In genomic region chr8:99353923-99354322, GRCm38 (mm10) we compare ENCODE assay signal across 29 mouse cellular contexts.
"Had no signal": no experiment of that assay in that cellular context is flagged by ENCODE, and none has a peak within 500 bp of the region (broad histone marks: within the 10 kb centered on the region; RNA-seq: fewer than 3 reads in every experiment).

No protein-coding gene starts in this region.

- H3K27ac ChIP-seq: gastrocnemius, adult 2 months; heart, embryonic 10.5 days; hindbrain, embryonic 10.5 days; hindbrain, embryonic 12.5 days; hindbrain, embryonic 14.5 days; intestine, embryonic 15.5 days; kidney, embryonic 15.5 days; kidney, postnatal 0 days; limb, embryonic 10.5 days; limb, embryonic 12.5 days; liver, embryonic 13.5 days; liver, embryonic 15.5 days had no signal

- DNase-seq: gastrocnemius, adult 2 months; gastrocnemius, postnatal 10 days; gastrocnemius, postnatal 25 days; heart, adult 18-20 months; heart, postnatal 10 days; heart, postnatal 4 days; kidney, adult 18-20 months; kidney, adult 9 months; kidney, postnatal 14 days; kidney, postnatal 36 days; layer of hippocampus, adult 9-11 months; layer of hippocampus, postnatal 36 days; liver; liver, embryonic 13.5 days; liver, postnatal 0 days had no signal

- H3K4me3 ChIP-seq: gastrocnemius, adult 2 months; heart, embryonic 10.5 days; heart, embryonic 12.5 days; hindbrain, embryonic 10.5 days; hindbrain, embryonic 12.5 days; intestine, embryonic 15.5 days; kidney, embryonic 15.5 days; limb, embryonic 10.5 days; limb, embryonic 12.5 days; liver, embryonic 13.5 days; liver, embryonic 15.5 days had no signal

- ATAC-seq: hindbrain, embryonic 16.5 days; inflammation-experienced regulatory T-cells, adult 6 months; intestine, embryonic 15.5 days; intestine, postnatal 0 days; liver, postnatal 0 days had no signal
